Mouse (Mus musculus): ENCODE measurements around the gene Cavin1.

GRCm38 (mm10) chr11:100946862-100947261 lies 23.8 kb downstream of the Cavin1 start:
- TF ChIP-seq CTCF (conservative IDR thresholded peaks at IDR 0.05; ENCODE audit: low read length) (no peak; the same call in 1 of the 2 replicates), POU5F1 (IDR thresholded peaks at IDR 0.05; ENCODE audit: borderline replicate concordance, low read length) (no peak)

Measured in E14TG2a.4 (cell line).